Mouse (Mus musculus): ENCODE data around the gene Aco2. TPM values are rescaled to one million over a fixed set of nuclear protein-coding genes. Genes with fewer than 3 reads are reported as not detected.

Gene Aco2
- total RNA-seq (2021): 100 to 1,000 TPM; 650 to 720 TPM
- long read RNA-seq, experiment 1, transcript Aco2-201 (18 exons, 2,918 nt): major isoform, 1,267 of 1,431 reads
- long read RNA-seq, experiment 1, partial matches to known transcripts: 116 of 1,431 reads
- long read RNA-seq, experiment 1, other reads (novel, unspliced or antisense): 48 of 1,431 reads
- long read RNA-seq, experiment 2, transcript Aco2-201 (18 exons, 2,918 nt): major isoform, 1,532 of 1,711 reads
- long read RNA-seq, experiment 2, partial matches to known transcripts: 130 of 1,711 reads
- long read RNA-seq, experiment 2, other reads (novel, unspliced or antisense): 48 of 1,711 reads

DNA sequence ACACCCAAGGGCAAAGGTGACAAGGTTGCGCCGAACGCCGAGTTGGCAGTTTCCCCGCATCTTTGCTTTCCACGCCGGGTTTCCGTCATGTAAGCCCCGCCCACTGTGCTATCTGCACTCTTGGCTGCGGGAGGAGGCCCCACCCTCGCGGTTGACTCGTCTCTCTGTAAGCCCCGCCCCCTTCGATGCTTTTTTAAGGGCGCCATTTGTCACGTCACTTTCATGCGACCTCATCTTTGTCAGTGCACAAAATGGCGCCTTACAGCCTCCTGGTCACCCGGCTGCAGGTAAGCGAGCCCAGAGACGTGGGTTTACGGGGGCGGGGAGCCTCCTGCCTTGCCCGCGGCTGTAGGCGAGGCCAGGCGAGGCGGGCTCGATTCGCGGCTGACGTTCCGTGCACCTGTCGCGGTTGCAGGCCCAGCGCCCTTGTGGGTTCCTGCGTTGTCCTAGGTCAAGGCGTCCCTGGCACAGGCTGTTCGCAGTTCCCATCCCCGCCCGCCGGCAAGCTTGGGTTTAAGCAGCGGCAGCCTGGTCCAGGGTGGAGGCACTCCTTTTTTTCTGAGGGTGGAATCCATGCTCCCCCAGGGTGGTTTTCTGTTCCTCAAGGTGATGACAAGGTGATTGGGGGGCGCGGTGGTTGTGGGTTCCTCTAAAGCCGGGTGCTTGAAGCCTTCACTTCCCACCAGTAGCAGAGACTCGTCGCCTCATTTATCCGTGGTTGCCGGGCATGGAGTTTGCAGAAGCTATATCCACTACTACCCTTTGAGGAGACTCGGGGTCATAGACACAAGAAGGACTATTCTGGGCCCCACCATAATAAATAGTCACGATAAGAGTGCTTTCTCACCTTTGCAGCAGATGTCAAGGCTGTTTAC lies at the start of gene Aco2:
Gene Aco2 (plus strand): TSS at position 48 of the 875 bp plus-strand sequence.
- peak; percentile 98 to 99 for DNase-seq (ENCODE audit: low spot score in 2 of 2)

GRCm38 (mm10) chr15:81822631-81823030 lies 49.5 kb upstream of the Aco2 start:
- DNase-seq (ENCODE audit: low spot score in 2 of 2): no peak

DNA sequence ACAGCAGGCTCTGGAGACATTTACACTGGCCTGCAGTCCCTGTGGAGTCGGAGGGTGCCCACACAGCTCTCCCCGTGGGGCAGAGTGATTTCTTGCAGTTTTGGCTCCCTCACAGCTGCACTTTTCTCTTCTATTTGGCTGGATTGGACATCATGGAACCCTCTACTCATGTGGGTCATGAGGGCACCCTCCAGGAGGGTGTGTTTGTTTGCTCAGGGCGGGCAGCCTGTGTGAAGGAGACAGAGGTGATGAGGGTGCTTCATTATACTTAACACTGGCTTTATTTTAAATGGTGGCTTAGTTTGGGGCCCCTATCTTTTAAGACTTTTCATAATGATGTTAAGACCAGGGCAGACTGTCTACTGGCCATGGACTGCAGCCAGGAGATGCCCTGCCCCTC lies 47.3 kb upstream of the Aco2 start:
- DNase-seq (ENCODE audit: low spot score in 2 of 2): no peak

GRCm38 (mm10) chr15:81828426-81829207 lies 43.5 kb upstream of the Aco2 start:
- DNase-seq (ENCODE audit: low spot score in 2 of 2): no peak

- no peak for DNase-seq (ENCODE audit: low spot score in 2 of 2)
Observed at GRCm38 (mm10) chr15:81829208-81829580, 42.9 kb upstream of the Aco2 start.

DNA sequence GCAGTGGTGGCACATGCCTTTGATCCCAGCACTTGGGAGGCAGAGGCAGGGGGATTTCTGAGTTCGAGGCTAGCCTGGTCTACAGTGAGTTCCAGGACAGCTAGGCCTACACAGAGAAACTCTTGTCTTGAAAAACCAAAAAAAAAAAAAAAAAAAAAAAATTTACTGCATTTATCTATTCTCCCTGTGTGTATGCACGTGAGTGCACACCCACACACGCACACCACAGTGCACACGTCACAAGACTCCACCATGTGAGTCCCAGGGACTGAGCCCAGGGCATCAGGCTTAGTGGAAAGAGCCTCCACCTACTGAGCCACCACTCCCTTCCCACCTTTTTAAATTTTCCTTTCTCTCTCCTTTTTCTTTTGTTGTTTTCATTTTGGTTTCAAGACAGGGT lies 41.6 kb upstream of the Aco2 start:
- no peak for DNase-seq (ENCODE audit: low spot score in 2 of 2)

GRCm38 (mm10) chr15:81831136-81831825 lies 40.8 kb upstream of the Aco2 start:
- DNase-seq (ENCODE audit: low spot score in 2 of 2): peak; percentile 69 to 91

GRCm38 (mm10) chr15:81832219-81832618 lies 39.9 kb upstream of the Aco2 start:
- no peak for DNase-seq (ENCODE audit: low spot score in 2 of 2)

GRCm38 (mm10) chr15:81833481-81833880 lies 38.6 kb upstream of the Aco2 start:
- no peak for DNase-seq (ENCODE audit: low spot score in 2 of 2)

- DNase-seq (ENCODE audit: low spot score in 2 of 2): no peak
Observed at GRCm38 (mm10) chr15:81834171-81834841, 37.8 kb upstream of the Aco2 start.

GRCm38 (mm10) chr15:81835007-81835880 lies 36.9 kb upstream of the Aco2 start:
- DNase-seq (ENCODE audit: low spot score in 2 of 2): no peak

DNA sequence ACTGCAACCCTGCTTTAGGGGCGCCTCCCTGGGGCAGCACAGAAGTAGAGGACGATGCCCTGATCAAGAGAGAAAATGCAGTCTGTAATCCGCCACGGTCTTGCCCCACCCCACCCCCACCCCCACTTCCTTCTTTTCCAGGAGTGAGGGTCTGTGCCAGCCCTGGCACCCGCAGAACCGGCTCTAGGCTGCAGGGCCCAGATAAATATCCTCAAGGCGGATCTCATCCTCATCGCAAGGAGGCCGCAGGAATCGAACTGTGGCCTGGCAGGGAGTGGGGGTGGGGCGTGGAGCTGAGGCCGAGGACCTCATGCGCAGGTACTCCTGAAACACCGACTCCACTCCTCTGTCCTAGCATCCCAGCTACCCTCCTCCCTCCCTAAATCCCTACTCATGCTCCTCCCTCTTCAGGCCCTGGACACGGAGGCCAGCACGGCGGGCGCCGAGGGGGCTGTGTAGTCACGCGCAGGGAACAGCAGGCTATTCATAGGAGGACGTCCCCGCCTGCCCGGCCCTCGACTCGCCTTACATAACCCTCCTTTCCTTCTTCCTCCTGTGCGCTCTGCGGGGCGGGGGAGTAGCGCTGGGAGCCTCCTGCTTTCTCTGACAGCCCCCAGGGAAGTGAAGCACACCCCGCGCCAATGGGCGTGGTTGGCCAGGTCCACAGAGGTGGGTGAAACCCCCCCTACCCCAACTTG lies 35.8 kb upstream of the Aco2 start:
- DNase-seq (ENCODE audit: low spot score in 2 of 2): peak; percentile 78 to 86

- DNase-seq (ENCODE audit: low spot score in 2 of 2): no peak
Observed at GRCm38 (mm10) chr15:81836966-81837920, 34.9 kb upstream of the Aco2 start.

DNA sequence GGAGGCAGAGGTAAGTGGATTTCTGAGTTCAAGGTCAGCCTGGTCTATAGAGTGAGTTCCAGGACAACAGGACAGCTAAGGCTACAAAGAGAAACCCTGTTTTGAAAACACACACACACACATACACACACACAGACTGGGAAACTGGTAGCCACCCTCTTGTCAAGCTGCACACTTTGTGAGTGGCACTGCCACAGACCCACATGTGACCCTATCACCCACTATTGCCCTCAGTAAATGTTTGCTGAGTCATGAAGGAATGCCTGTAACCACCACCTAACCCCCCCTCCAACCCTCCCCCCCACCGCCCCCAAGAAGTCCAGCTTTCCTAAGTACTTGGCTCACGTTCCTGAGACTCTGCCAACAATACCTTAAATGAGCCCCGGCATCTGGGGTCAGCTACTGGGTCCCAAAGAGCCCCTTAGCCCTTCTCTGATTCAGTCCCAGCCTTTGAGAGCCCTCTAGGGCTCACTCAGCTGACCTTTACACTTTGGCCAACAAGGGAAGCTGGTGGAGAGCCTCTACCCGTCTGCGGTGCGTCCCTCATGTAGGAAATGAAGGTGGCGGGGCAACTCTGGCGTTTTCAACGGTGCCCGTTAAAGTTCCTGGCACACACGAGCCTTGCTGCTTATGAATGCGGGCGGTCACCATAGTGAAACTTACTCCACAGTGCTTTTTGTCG lies 33.4 kb upstream of the Aco2 start:
- DNase-seq (ENCODE audit: low spot score in 2 of 2): no peak

DNA sequence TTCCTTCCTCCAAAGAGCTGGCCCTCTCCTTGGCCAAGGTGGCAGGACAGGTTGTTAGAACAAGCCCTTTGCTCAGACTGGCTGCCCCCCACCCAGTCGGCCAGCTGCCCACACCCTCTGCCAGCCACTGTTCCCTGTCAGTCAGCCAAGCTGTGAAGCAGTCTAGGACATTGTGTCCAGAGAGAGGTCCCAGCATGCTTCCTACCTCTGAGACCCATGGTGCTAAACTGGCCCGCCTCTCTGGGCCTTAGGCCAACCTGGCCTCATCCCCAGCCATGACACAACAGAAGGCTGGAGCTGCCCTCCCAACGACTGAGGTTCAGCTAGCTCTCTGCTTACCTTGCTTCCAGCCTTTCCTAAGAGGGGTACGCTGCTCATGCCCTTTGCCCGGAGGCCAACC lies 32.5 kb upstream of the Aco2 start:
- DNase-seq (ENCODE audit: low spot score in 2 of 2): peak in 1 of 2 experiments; percentile 61

DNA sequence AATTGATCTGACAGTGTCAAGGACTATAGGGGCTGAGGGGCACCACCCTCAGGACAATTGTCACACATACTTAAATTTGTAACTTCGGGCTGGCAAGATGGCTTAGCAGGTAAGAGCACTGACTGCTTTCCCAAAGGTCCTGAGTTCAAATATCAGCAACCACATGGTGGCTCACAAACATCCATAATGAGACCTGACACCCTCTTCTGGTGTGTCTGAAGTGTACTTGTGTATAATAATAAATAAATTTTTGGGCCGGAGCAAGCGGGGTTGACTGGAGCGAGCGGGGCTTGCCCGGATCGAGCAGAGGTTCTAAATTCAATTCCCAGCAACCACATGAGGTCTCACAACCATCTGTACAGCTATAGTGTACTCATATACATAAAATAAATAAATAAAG lies 31.8 kb upstream of the Aco2 start:
- no peak for DNase-seq (ENCODE audit: low spot score in 2 of 2)

- DNase-seq (ENCODE audit: low spot score in 2 of 2): no peak
Observed at GRCm38 (mm10) chr15:81842275-81842674, 29.8 kb upstream of the Aco2 start.
